Mouse (Mus musculus): ENCODE results near the gene Fmod.
A peak's percentile ranks its signal among the peaks of the same experiment; 100 is the strongest.

Gene Fmod

GRCm38 (mm10) chr1:134037172-134037571 lies at the start of gene Fmod:
Fmod (plus strand) TSS chr1:134037254.
- DNase-seq (ENCODE audit: low read depth, low spot score), result no peak

GRCm38 (mm10) chr1:133988845-133989244 lies 48.2 kb upstream of the Fmod start:
- DNase-seq (ENCODE audit: low read depth, low spot score), result no peak

- no peak for DNase-seq (ENCODE audit: low read depth, low spot score)
Measured at GRCm38 (mm10) chr1:133991277-133991676, 45.8 kb upstream of the Fmod start.

- no peak for DNase-seq (ENCODE audit: low read depth, low spot score)
Measured at GRCm38 (mm10) chr1:134005490-134005889, 31.6 kb upstream of the Fmod start.

GRCm38 (mm10) chr1:134006105-134006764 lies 30.8 kb upstream of the Fmod start:
- DNase-seq (ENCODE audit: low read depth, low spot score), result no peak

- no peak for DNase-seq (ENCODE audit: low read depth, low spot score)
Measured at GRCm38 (mm10) chr1:134024293-134024971, 12.6 kb upstream of the Fmod start.

GRCm38 (mm10) chr1:134025975-134026374 lies 11.1 kb upstream of the Fmod start:
- no peak for DNase-seq (ENCODE audit: low read depth, low spot score)

GRCm38 (mm10) chr1:134026741-134027140 lies 10.3 kb upstream of the Fmod start:
- no peak for DNase-seq (ENCODE audit: low read depth, low spot score)

GRCm38 (mm10) chr1:134028161-134028846 lies 8.8 kb upstream of the Fmod start:
- no peak for DNase-seq (ENCODE audit: low read depth, low spot score)

GRCm38 (mm10) chr1:134036492-134036891 lies 562 bp upstream of the Fmod start:
- peak; percentile 42 for DNase-seq (ENCODE audit: low read depth, low spot score)

GRCm38 (mm10) chr1:134038336-134038735 lies 1.3 kb downstream of the Fmod start:
- DNase-seq (ENCODE audit: low read depth, low spot score), result no peak

- DNase-seq (ENCODE audit: low read depth, low spot score), result no peak
Measured at GRCm38 (mm10) chr1:134039361-134039760, 2.3 kb downstream of the Fmod start.

GRCm38 (mm10) chr1:134041900-134042299 lies 4.8 kb downstream of the Fmod start:
- no peak for DNase-seq (ENCODE audit: low read depth, low spot score)

- no peak for DNase-seq (ENCODE audit: low read depth, low spot score)
Measured at GRCm38 (mm10) chr1:134042341-134042740, 5.3 kb downstream of the Fmod start.

- DNase-seq (ENCODE audit: low read depth, low spot score), result no peak
Measured at GRCm38 (mm10) chr1:134044805-134045204, 7.8 kb downstream of the Fmod start.

- DNase-seq (ENCODE audit: low read depth, low spot score), result peak; percentile 85
Measured at GRCm38 (mm10) chr1:134045971-134046370, 8.9 kb downstream of the Fmod start.

GRCm38 (mm10) chr1:134046387-134046786 lies 9.3 kb downstream of the Fmod start:
- DNase-seq (ENCODE audit: low read depth, low spot score), result no peak

- DNase-seq (ENCODE audit: low read depth, low spot score), result no peak
Measured at GRCm38 (mm10) chr1:134047431-134047830, 10.4 kb downstream of the Fmod start.

- DNase-seq (ENCODE audit: low read depth, low spot score), result peak; percentile 77
Measured at GRCm38 (mm10) chr1:134048759-134049158, 11.7 kb downstream of the Fmod start.

GRCm38 (mm10) chr1:134049542-134049941 lies 12.5 kb downstream of the Fmod start:
- DNase-seq (ENCODE audit: low read depth, low spot score), result no peak

- DNase-seq (ENCODE audit: low read depth, low spot score), result peak; percentile 81
Measured at GRCm38 (mm10) chr1:134053207-134053606, 16.2 kb downstream of the Fmod start.

- no peak for DNase-seq (ENCODE audit: low read depth, low spot score)
Measured at GRCm38 (mm10) chr1:134055058-134055457, 18.0 kb downstream of the Fmod start.
